Mouse (Mus musculus): Measurements from ENCODE around the gene Uqcrc1. TPM values are rescaled to one million over a fixed set of nuclear protein-coding genes. Genes with fewer than 3 reads are reported as not detected.

Gene Uqcrc1
- polyA plus RNA-seq, 2 experiments = 347 to 455 TPM

DNA sequence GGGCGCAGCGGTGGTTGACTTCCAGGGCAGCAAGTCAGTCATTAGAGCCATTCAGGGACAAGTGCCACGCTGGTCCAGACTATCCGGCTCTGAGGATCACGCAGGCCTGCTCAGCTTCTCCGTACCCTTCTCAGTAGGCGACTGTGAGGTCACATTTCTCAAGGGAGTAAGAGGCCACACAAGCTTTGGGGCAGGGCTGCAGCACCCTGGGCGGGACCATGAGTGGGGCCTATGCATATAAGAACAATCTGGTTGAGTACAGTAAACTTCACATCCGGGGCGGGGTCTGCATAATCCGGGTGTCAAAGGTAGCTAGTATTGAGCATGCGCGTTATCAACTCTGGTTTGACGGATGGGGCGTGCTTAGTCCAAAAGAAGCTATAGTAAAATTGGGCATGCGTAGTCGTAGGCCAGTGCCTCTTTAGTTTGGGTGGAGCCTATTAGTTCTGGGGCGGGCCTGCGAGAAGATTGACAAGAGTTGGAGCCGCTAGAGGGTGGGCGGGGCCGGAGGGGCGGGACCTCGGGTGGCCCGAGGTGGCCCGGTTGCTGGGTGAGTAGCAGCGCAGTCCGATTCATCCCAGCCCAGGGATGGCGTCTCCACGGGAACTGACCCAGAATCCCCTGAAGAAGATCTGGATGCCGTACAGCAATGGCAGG, 55.1 kb downstream of the Uqcrc1 start, which contains the start of gene Pfkfb4:
Gene Pfkfb4 (plus strand): TSS at position 351 of the 657 bp plus-strand sequence.
- Histone ChIP-seq H3K4me3 (replicated peaks; ENCODE audit: low read length) (peak within 1 kb of the TSS; percentile 64), H3K9me3 (ENCODE audit: control insufficient read depth, low read length) (no peaks in the 10 kb centered on the region), H3K9ac (ENCODE audit: low read depth, low read length, severe bottlenecking) (peak within 1 kb of the TSS; percentile 64), H3K36me3 (ENCODE audit: control insufficient read depth, insufficient read depth, low read length) (no peaks in the 10 kb centered on the region), H3K27me3 (ENCODE audit: control insufficient read depth, insufficient read depth, low read length) (no peaks in the 10 kb centered on the region), H3K4me1 (ENCODE audit: control insufficient read depth, insufficient read depth, low read length) (peaks cover 27% of the 10 kb centered on the region), H3K27ac (replicated peaks; ENCODE audit: low read depth, low read length) (peak within 1 kb of the TSS; percentile 83), H3K4me2 (replicated peaks; ENCODE audit: low read depth, low read length, severe bottlenecking) (peak within 1 kb of the TSS; percentile 90)
- TF ChIP-seq POLR2A (IDR thresholded peaks at IDR 0.05; ENCODE audit: borderline replicate concordance, extremely low read depth, insufficient read depth, insufficient read length) = peak; percentile 61; the same call in 1 of the 2 replicates
- peak; percentile 100 for DNase-seq (ENCODE audit: low spot score)
- 2% methylated on average over 31 of the region's 31 CpGs for WGBS
- ATAC-seq (ENCODE audit: low FRiP score, low read depth) = peak; percentile 94

- WGBS = 9% methylated on average over 18 of the region's 18 CpGs
- no peak; the same call in none of the 2 replicates for ATAC-seq (ENCODE audit: low FRiP score, low read depth)
Observed at GRCm38 (mm10) chr9:108992085-108992469, 55.6 kb downstream of the Uqcrc1 start.

GRCm38 (mm10) chr9:108992620-108993361, 56.4 kb downstream of the Uqcrc1 start:
- no peak for ATAC-seq (ENCODE audit: low FRiP score, low read depth)
- WGBS = 82% methylated on average over 9 of the region's 9 CpGs
- peaks cover 26% of the 10 kb centered on the region for H3K4me1 ChIP-seq (ENCODE audit: control insufficient read depth, insufficient read depth, low read length)

More at GRCm38 (mm10) chr9:108992085-108992469, 55.6 kb downstream of the Uqcrc1 start:
- peak overlapping the region; percentile 90 for H3K4me2 ChIP-seq (replicated peaks; ENCODE audit: low read depth, low read length, severe bottlenecking)
- H3K4me3 ChIP-seq (replicated peaks; ENCODE audit: low read length) = peak overlapping the region; percentile 64
- H3K36me3 ChIP-seq (ENCODE audit: control insufficient read depth, insufficient read depth, low read length) = no peaks in the 10 kb centered on the region
- H3K4me1 ChIP-seq (ENCODE audit: control insufficient read depth, insufficient read depth, low read length) = peaks cover 27% of the 10 kb centered on the region
- H3K27ac ChIP-seq (replicated peaks; ENCODE audit: low read depth, low read length) = no peak overlapping the region
- DNase-seq (ENCODE audit: low spot score) = no peak
- no peaks in the 10 kb centered on the region for H3K27me3 ChIP-seq (ENCODE audit: control insufficient read depth, insufficient read depth, low read length)
- H3K9ac ChIP-seq (ENCODE audit: low read depth, low read length, severe bottlenecking) = peak overlapping the region; percentile 64
- H3K9me3 ChIP-seq (ENCODE audit: control insufficient read depth, low read length) = no peaks in the 10 kb centered on the region
- no peak for TF ChIP-seq POLR2A (IDR thresholded peaks at IDR 0.05; ENCODE audit: borderline replicate concordance, extremely low read depth, insufficient read depth, insufficient read length)

GRCm38 (mm10) chr9:108996411-108996810, 60.0 kb downstream of the Uqcrc1 start:
- no peak overlapping the region for H3K27ac ChIP-seq (replicated peaks; ENCODE audit: low read depth, low read length)
- WGBS = 72% methylated on average over 9 of the region's 9 CpGs
- no peak overlapping the region for H3K4me3 ChIP-seq (replicated peaks; ENCODE audit: low read length)
- H3K4me2 ChIP-seq (replicated peaks; ENCODE audit: low read depth, low read length, severe bottlenecking) = no peak overlapping the region
- H3K9me3 ChIP-seq (ENCODE audit: control insufficient read depth, low read length) = no peaks in the 10 kb centered on the region
- DNase-seq (ENCODE audit: low spot score) = no peak
- peaks cover 7% of the 10 kb centered on the region for H3K4me1 ChIP-seq (ENCODE audit: control insufficient read depth, insufficient read depth, low read length)
- H3K36me3 ChIP-seq (ENCODE audit: control insufficient read depth, insufficient read depth, low read length) = no peaks in the 10 kb centered on the region
- ATAC-seq (ENCODE audit: low FRiP score, low read depth) = no peak
- no peak for TF ChIP-seq POLR2A (IDR thresholded peaks at IDR 0.05; ENCODE audit: borderline replicate concordance, extremely low read depth, insufficient read depth, insufficient read length)
- H3K27me3 ChIP-seq (ENCODE audit: control insufficient read depth, insufficient read depth, low read length) = no peaks in the 10 kb centered on the region
- H3K9ac ChIP-seq (ENCODE audit: low read depth, low read length, severe bottlenecking) = no peak overlapping the region

More at GRCm38 (mm10) chr9:108992620-108993361, 56.4 kb downstream of the Uqcrc1 start:
- H3K27ac ChIP-seq (replicated peaks; ENCODE audit: low read depth, low read length) = no peak overlapping the region
- no peak overlapping the region for H3K9ac ChIP-seq (ENCODE audit: low read depth, low read length, severe bottlenecking)
- H3K9me3 ChIP-seq (ENCODE audit: control insufficient read depth, low read length) = no peaks in the 10 kb centered on the region
- no peaks in the 10 kb centered on the region for H3K36me3 ChIP-seq (ENCODE audit: control insufficient read depth, insufficient read depth, low read length)
- no peak for TF ChIP-seq POLR2A (IDR thresholded peaks at IDR 0.05; ENCODE audit: borderline replicate concordance, extremely low read depth, insufficient read depth, insufficient read length)
- peak overlapping the region; percentile 64; the same call in 1 of the 2 replicates for H3K4me3 ChIP-seq (replicated peaks; ENCODE audit: low read length)
- H3K27me3 ChIP-seq (ENCODE audit: control insufficient read depth, insufficient read depth, low read length) = no peaks in the 10 kb centered on the region
- H3K4me2 ChIP-seq (replicated peaks; ENCODE audit: low read depth, low read length, severe bottlenecking) = peak overlapping the region; percentile 90
- DNase-seq (ENCODE audit: low spot score) = no peak

DNA sequence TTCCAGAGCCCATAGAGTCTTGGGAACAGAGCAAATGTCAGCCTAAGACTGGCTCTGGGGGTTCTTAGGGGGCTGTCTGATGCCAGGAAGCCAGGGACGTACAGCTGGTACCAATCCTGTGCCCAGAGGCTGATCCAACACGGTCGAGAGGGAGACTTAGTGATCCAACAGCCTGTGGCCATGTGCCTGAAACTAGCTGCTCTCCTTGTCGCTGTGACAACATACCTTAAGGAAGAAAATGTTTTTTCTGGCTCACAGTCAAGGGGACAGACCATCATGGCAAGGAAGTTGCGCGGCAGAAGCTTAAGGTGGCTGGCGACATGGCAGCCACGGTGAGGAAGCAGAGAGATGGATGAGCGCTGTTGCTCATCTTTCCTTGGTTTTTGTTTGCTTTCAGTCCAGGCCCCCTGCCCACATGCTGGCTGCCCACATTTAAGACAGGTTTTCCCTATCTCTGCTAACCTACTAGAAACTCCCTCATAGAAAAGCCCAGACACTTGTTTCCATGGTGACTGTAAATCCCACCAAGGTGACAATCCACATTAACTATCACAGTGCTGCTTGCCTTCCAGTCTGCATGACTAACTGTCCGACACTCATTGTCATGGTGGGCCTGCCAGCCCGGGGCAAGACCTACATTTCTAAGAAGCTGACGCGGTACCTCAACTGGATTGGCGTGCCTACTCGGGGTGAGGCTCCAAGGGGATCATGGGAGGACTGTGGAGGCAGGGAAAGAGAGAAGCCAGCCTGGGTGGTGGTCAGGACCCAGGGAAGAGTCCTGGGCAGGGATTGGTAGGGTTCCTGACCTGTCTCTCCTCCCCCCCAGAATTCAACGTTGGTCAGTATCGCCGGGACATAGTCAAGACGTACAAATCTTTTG, 62.1 kb downstream of the Uqcrc1 start:
- no peaks in the 10 kb centered on the region for H3K36me3 ChIP-seq (ENCODE audit: control insufficient read depth, insufficient read depth, low read length)
- DNase-seq (ENCODE audit: low spot score) (no peak), ATAC-seq (ENCODE audit: low FRiP score, low read depth) (no peak)
- H3K4me1 ChIP-seq (ENCODE audit: control insufficient read depth, insufficient read depth, low read length) = no peaks in the 10 kb centered on the region
- no peak overlapping the region for H3K9ac ChIP-seq (ENCODE audit: low read depth, low read length, severe bottlenecking)
- H3K4me2 ChIP-seq (replicated peaks; ENCODE audit: low read depth, low read length, severe bottlenecking) = no peak overlapping the region
- TF ChIP-seq POLR2A (IDR thresholded peaks at IDR 0.05; ENCODE audit: borderline replicate concordance, extremely low read depth, insufficient read depth, insufficient read length) = no peak
- no peak overlapping the region for H3K27ac ChIP-seq (replicated peaks; ENCODE audit: low read depth, low read length)
- no peak overlapping the region for H3K4me3 ChIP-seq (replicated peaks; ENCODE audit: low read length)
- no peaks in the 10 kb centered on the region for H3K9me3 ChIP-seq (ENCODE audit: control insufficient read depth, low read length)
- WGBS = 79% methylated on average over 19 of the region's 19 CpGs
- no peaks in the 10 kb centered on the region for H3K27me3 ChIP-seq (ENCODE audit: control insufficient read depth, insufficient read depth, low read length)
